Mouse (Mus musculus): ENCODE results near the gene Gss.

Gss gene

GRCm38 (mm10) chr2:155592137-155592853, at the start of gene Gss:
Gene Gss, minus strand, starts transcription at chr2:155592810.
- DNase-seq (ENCODE audit: low spot score in 2 of 2) = peak; percentile 98 to 100

GRCm38 (mm10) chr2:155641540-155642472, 49.2 kb upstream of the Gss start:
- DNase-seq (ENCODE audit: low spot score in 2 of 2) = no peak

GRCm38 (mm10) chr2:155640656-155641055, 48.0 kb upstream of the Gss start:
- no peak for DNase-seq (ENCODE audit: low spot score in 2 of 2)

GRCm38 (mm10) chr2:155637411-155637810, 44.8 kb upstream of the Gss start:
- no peak for DNase-seq (ENCODE audit: low spot score in 2 of 2)

- DNase-seq (ENCODE audit: low spot score in 2 of 2) = no peak
Observed at GRCm38 (mm10) chr2:155636881-155637280, 44.3 kb upstream of the Gss start.

- no peak for DNase-seq (ENCODE audit: low spot score in 2 of 2)
Observed at GRCm38 (mm10) chr2:155635961-155636360, 43.4 kb upstream of the Gss start.

- DNase-seq (ENCODE audit: low spot score in 2 of 2) = no peak
Observed at GRCm38 (mm10) chr2:155634562-155634961, 42.0 kb upstream of the Gss start.

- DNase-seq (ENCODE audit: low spot score in 2 of 2) = no peak
Observed at GRCm38 (mm10) chr2:155633731-155634130, 41.1 kb upstream of the Gss start.

GRCm38 (mm10) chr2:155633121-155633520, 40.5 kb upstream of the Gss start:
- DNase-seq (ENCODE audit: low spot score in 2 of 2) = no peak

- no peak for DNase-seq (ENCODE audit: low spot score in 2 of 2)
Observed at GRCm38 (mm10) chr2:155632138-155632936, 39.7 kb upstream of the Gss start.

GRCm38 (mm10) chr2:155630590-155631416, 38.2 kb upstream of the Gss start:
- no peak for DNase-seq (ENCODE audit: low spot score in 2 of 2)

GRCm38 (mm10) chr2:155630153-155630552, 37.5 kb upstream of the Gss start:
- no peak for DNase-seq (ENCODE audit: low spot score in 2 of 2)

- DNase-seq (ENCODE audit: low spot score in 2 of 2) = peak in 1 of 2 experiments; percentile 67
Observed at GRCm38 (mm10) chr2:155629231-155629661, 36.6 kb upstream of the Gss start.

GRCm38 (mm10) chr2:155628519-155628918, 35.9 kb upstream of the Gss start:
- DNase-seq (ENCODE audit: low spot score in 2 of 2) = no peak

- DNase-seq (ENCODE audit: low spot score in 2 of 2) = no peak
Observed at GRCm38 (mm10) chr2:155628112-155628511, 35.5 kb upstream of the Gss start.

- DNase-seq (ENCODE audit: low spot score in 2 of 2) = peak; percentile 72 to 90
Observed at GRCm38 (mm10) chr2:155627030-155627738, 34.6 kb upstream of the Gss start.

GRCm38 (mm10) chr2:155626277-155626676, 33.7 kb upstream of the Gss start:
- DNase-seq (ENCODE audit: low spot score in 2 of 2) = no peak

GRCm38 (mm10) chr2:155624730-155625129, 32.1 kb upstream of the Gss start:
- no peak for DNase-seq (ENCODE audit: low spot score in 2 of 2)

- DNase-seq (ENCODE audit: low spot score in 2 of 2) = no peak
Observed at GRCm38 (mm10) chr2:155623996-155624395, 31.4 kb upstream of the Gss start.

GRCm38 (mm10) chr2:155622606-155623005, 30.0 kb upstream of the Gss start:
- no peak for DNase-seq (ENCODE audit: low spot score in 2 of 2)
